Mouse (Mus musculus): ENCODE results near the gene Senp3. TPM values are rescaled to one million over a fixed set of nuclear protein-coding genes. Genes with fewer than 3 reads are reported as not detected.
"Not testable (repeated sequence)": the region's sequence is repeated elsewhere in the genome, so short reads cannot be mapped to it uniquely, and the experiment has no call there.

The Senp3 gene
- polyA plus RNA-seq, 1 experiment, result 154 TPM

DNA sequence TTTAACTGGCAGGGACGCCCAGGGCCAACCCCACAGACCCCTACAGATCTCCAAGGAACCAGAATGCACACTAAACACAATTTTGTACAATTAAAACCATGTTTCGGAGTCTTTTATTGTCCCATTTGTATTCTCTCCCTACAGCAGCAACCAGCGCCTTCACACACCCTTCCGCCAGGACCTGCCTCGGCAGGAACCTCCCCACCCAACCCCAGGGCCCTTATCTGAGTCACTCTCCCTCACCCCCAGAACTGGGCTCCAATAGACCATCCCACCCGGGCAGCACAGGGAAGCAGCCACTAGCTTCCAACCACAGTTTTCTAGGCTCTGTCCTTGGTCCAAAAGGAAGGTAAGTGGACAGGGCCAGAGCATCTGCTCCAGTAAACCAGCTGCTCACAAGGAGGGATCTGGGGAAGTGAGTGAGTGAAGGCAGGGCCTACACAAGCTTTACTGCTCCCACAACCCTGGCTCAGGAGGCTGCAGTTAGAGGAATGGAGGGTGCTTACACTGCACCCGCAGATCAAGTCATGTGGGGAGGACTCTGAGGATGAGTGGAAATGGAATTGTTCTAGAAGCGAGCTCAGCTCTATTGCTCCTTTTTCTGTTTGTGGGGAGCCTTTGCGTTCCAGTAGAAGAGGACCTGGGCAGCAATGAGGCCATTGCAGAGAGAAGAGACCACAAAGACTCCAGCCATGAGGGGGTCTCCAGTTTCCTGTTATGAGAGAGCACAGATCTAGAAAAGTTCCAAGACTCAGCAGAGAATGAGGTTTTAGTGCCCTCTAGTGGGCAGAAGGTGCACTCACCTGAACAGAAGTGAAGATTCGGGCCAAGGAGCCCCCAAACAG lies 25.0 kb downstream of the Senp3 start:
- DNase-seq (ENCODE audit: extremely low spot score in 1 of 2, low spot score in 1 of 2), result peak in 1 of 2 experiments; percentile 72

DNA sequence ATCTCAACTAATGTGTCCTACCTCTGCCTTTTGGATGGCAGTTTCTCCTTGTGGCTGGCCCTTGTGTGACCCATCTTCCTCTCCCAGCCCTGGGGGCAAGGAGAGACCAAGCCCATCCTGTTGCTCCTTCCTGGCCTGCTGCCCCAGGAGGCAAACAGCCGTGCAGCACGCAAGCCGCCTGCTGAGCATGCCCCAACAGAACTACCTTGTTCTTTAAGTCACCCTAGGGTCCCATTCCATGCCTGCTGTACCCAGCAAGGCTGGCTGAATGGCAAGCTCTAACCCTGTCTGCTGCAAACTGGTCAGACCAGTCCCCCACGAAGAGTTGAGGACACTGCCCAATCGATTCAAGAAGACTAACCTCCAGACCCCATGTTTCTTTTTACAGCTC lies 25.8 kb downstream of the Senp3 start:
- DNase-seq (ENCODE audit: extremely low spot score in 1 of 2, low spot score in 1 of 2), result no peak

DNA sequence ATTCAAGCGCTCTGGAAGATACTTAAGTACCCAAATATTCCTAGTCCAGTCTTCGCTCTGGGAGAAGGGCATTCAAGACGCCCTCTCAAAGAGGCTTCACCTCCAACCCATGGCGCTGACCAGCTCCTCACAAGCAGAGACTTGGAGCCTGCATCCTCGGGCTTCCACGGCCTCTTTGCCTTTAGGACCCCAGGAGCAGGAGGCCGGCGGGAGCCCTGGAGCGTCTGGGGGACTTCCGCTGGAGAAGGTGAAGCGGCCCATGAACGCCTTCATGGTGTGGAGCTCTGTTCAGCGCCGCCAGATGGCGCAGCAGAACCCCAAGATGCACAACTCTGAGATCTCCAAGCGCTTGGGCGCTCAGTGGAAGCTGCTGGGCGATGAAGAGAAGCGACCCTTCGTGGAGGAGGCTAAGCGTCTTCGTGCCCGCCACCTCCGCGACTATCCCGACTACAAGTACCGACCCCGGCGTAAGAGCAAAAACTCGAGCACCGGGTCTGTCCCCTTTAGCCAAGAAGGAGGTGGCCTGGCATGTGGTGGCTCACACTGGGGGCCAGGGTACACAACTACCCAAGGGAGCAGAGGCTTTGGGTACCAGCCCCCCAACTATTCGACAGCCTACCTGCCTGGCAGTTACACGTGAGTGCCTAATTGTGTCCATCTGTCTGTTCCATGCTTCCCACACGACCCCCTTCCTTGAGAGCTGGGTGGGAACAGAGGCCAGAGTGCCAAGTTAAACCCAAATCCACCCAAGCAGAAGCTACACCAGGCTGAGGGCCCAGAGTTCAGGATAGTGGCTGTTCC lies 26.4 kb downstream of the Senp3 start, which contains the start of gene Sox15:
Sox15 (plus strand) TSS at position 51 of the 801 bp plus-strand sequence.
- DNase-seq (ENCODE audit: extremely low spot score in 1 of 2, low spot score in 1 of 2), result peak in 1 of 2 experiments; percentile 80

DNA sequence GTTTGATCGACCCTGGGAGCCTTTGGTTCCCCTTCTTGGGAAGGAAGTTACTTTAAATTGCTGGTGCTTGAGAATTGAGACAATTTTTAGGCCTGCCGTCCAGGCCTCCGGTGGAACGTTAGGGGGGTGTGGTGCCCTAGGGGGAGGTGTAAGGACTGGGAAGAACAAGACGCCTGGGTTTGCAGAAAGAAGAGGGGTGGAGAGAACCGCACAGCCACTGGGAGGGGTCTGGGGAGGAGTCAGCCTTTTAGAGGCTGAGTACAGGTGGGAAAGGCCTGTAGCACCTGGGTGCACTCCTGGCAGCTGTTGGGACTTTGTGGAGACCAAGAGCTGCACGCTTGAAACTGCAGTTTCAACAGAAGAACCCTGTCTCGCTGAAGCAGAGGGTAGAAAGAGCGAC lies 27.1 kb downstream of the Senp3 start:
- DNase-seq (ENCODE audit: extremely low spot score in 1 of 2, low spot score in 1 of 2), result no peak

DNA sequence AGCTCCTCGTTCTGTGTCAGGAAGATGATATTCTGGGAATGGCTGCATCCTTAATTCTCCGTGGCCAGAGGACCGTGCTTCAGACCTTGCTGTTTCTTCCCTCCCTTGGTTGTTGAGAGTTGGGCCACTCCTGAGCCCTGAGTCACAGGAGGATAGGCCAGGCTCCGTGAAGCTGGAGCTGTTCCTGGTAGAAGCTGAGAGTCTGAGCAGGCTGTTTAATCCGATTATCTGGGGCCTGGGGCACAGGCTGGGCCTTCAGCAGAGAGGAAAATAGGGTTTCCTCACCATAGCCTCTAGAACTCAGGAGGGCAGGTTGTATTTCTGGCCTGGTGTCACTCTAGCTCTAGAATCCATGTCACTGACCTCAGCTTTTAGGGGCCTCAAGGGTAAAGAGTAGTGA lies 28.5 kb downstream of the Senp3 start:
- no peak for DNase-seq (ENCODE audit: extremely low spot score in 1 of 2, low spot score in 1 of 2)

DNA sequence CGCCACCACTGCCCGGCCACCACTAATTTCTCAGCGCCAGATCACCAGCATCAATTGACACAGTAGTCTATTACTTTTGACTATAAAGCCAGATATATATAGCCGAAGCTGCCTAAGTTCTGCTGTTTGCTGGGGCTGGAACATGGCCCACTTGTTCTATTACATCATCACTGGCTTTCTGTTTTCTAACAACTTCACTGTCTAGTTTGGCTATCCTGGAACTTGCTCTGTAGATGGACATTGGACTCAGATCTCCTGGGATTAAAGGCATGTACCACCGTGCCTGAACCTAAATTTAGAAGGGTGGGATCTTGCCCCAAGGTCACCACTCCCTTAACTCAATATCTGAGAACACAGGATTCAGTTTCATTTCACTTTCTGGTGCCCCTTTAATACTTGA lies 36.0 kb downstream of the Senp3 start:
- no peak for DNase-seq (ENCODE audit: extremely low spot score in 1 of 2, low spot score in 1 of 2)

DNA sequence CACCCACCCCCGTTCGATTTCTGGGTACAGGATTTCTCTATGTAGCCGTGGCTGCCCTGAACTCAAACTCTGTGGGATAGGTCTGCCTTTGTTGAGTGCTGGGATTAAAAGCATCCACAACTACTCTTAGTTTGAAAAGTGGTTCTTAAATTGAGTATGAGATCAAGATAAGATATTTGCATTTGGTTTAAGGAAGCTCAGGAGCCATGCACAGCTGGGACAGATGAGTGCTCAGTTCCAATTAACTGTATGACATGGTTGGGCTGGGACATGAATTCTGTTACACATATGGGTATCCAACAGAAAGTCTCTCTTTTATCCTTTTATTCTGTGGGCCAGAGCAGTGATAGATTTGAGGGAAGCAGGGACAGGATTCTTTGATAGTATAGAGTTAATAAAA lies 46.4 kb downstream of the Senp3 start:
- DNase-seq (ENCODE audit: extremely low spot score in 1 of 2, low spot score in 1 of 2), result no peak

DNA sequence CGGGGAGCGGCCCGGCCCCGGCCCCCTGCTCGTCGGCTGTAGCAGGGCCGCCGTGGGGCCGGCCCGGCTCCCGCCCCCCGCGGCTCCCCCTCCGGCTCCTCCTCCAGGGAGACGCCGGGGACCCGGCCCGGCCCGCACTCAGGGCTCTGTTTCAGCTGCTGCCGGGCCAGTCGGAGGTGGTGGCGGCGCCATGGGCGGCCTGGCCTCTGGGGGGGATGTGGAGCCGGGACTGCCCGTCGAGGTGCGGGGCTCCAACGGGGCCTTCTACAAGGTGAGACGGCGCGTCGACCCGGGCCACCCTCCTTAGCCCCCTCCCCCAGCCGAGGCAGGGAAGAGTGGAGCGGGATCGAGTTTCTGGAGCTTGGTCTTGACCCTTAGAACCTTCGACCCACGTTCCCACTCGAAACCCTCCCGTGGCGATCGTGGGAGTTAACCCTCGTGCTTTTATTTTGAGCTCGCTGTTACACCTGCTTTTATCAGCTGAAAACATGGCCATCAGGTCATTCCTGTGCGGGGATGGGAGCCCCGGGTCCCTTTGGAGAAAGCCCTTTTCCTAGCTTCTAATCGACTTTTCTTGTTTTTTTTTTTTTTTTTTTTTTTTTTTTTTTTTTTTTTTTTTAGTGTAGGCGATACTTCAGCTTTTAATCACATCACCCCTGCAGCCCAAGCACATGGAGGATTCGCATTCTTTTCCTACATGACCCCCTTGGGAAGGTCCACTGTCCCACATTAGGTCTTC lies 48.6 kb downstream of the Senp3 start:
- DNase-seq (ENCODE audit: extremely low spot score in 1 of 2, low spot score in 1 of 2), result no peak

DNA sequence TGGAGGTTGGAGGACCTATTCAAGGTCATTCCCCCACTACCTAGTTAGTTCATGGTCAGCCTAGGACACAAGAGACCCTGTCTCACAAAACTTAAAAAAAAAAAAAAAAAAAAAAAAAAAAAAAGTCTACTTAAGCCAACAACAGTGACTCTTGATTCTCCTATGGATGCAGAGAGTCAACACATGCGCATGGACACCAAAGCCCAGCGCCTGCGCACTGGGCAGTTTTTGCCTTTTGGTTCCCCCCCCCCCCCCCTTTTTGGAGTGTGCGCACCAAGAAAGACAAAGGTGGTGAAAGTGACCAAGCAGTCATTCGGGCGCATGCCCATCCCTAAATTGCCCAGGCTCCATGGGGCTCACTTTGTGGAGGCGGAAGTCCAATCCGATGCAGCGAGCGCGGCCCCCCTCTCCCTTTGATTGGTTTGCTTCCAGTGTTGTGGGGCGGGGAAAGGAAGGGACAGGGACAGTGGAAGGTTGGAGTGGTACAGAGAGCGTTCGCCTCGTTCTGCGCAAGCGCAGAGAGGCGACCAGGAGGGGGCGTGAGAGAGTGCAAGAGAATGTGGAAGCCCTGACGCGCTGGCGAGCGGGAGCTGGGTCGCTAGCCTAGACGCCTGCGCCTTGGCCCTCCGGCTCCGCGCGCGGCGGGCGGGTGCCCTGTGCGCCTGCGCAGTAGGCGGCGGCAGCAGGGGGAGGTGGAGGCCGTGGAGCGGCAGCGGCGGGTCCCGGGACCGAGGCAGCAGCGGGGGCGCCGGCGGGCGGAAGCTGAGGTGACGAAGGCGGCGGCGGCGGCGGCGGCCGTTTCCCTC lies 49.4 kb downstream of the Senp3 start, which contains the start of gene Fxr2:
Fxr2 (plus strand) TSS at position 707 of the 806 bp plus-strand sequence.
- peak; percentile 100 for DNase-seq (ENCODE audit: extremely low spot score in 1 of 2, low spot score in 1 of 2)

DNA sequence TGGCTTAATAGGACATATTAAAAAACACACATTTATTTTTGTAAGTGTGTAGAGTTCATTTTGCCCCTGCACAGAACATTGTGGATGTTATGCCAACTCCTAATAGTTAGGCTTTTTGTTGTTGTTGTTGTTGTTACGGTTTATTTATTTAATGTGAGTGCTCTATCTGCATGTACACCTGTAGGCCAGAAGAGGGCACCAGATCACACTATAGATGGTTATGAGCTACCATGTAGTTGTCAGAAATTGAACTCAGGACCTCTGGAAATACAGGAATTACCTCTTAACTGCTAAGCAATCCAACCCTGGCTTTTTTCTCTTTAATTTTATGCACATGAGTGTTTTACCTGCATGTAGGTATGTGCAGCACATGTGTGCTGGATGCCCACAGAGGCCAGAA lies 52.1 kb downstream of the Senp3 start:
- no peak for DNase-seq (ENCODE audit: extremely low spot score in 1 of 2, low spot score in 1 of 2)

DNA sequence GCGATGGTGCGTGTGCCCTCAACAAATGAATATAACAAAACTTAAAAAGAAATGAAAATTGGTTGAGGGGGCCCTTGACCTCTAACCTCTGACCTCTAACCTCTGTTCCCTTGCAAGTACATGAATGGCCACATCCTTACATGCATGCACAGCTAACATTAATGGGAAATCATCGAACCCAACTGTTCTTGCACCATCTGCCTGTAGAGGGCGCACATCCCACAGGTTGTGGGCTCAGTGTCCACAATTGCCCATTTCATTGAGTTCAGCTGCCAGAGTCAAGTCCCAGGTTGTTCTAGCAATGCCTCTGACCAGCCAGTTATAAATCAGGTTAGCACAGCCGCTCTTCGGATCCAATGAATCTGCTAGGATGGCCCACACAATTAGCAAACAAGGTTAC lies 53.6 kb downstream of the Senp3 start:
- peak in 1 of 2 experiments; percentile 84 for DNase-seq (ENCODE audit: extremely low spot score in 1 of 2, low spot score in 1 of 2)

DNA sequence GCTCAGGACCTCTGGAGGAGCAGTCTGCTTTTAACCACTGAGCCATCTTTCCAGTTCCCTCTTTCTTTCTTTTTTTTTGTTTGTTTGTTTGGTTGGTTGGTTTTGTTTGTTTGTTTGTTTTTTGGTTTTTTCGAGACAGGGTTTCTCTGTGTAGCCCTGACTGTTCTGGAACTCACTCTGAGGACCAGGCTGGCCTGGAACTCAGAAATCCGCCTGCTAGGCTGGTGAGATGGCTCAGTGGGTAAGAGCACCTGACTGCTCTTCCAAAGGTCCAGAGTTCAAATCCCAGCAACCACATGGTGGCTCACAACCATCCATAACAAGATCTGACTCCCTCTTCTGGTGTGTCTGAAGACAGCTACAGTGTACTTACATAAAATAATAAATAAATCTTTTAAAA lies 57.5 kb downstream of the Senp3 start:
- not testable (repeated sequence) for DNase-seq (ENCODE audit: extremely low spot score in 1 of 2, low spot score in 1 of 2)

Other genes with a start within 250 kb of the Senp3 start
- 2.7 and 4.6 TPM in 2 replicates for gene Dnah2, start 133.0 kb downstream of the Senp3 start, polyA plus RNA-seq (2012; rRNA removed)
- 78.4 and 80.4 TPM in 2 replicates for gene Efnb3, start 121.9 kb downstream of the Senp3 start, polyA plus RNA-seq (2012; rRNA removed)
- 12.2 and 12.9 TPM in 2 replicates for gene Wrap53, start 101.8 kb downstream of the Senp3 start, polyA plus RNA-seq (2012; rRNA removed)
- 36.7 and 38.4 TPM in 2 replicates for gene Trp53, start 101.7 kb downstream of the Senp3 start, polyA plus RNA-seq (2012; rRNA removed)
- 324 and 357 TPM in 2 replicates for gene Atp1b2, start 76.1 kb downstream of the Senp3 start, polyA plus RNA-seq (2012; rRNA removed)
- gene Shbg, start 64.2 kb downstream of the Senp3 start, polyA plus RNA-seq (2012; rRNA removed), result 0.11 and 0.16 TPM in 2 replicates
- 20.3 and 26.3 TPM in 2 replicates for gene Sat2, start 60.1 kb downstream of the Senp3 start, polyA plus RNA-seq (2012; rRNA removed)
- gene Fxr2, start 49.1 kb downstream of the Senp3 start, polyA plus RNA-seq (2012; rRNA removed), result 136 and 154 TPM in 2 replicates
- 0.34 TPM in 1 of 2 replicates, not detected in the other for gene Sox15, start 26.8 kb downstream of the Senp3 start, polyA plus RNA-seq (2012; rRNA removed)
- gene Mpdu1, start 19.4 kb downstream of the Senp3 start, polyA plus RNA-seq (2012; rRNA removed), result 104 and 113 TPM in 2 replicates
- gene Cd68, start 15.9 kb downstream of the Senp3 start, polyA plus RNA-seq (2012; rRNA removed), result 13.7 TPM in 2 replicates
- gene Eif4a1, start 9.7 kb downstream of the Senp3 start, polyA plus RNA-seq (2012; rRNA removed), result 365 and 370 TPM in 2 replicates
- gene Tnfsf13, start 3.7 kb upstream of the Senp3 start, polyA plus RNA-seq (2012; rRNA removed), result 5.3 and 5.4 TPM in 2 replicates
- gene Tnfsf12, start 13.8 kb upstream of the Senp3 start, polyA plus RNA-seq (2012; rRNA removed), result 17.1 and 20.6 TPM in 2 replicates
- gene Tnfsfm13, start 14.0 kb upstream of the Senp3 start, polyA plus RNA-seq (2012; rRNA removed), result 2.9 and 4.9 TPM in 2 replicates
- 30.9 and 32.6 TPM in 2 replicates for gene Polr2a, start 76.6 kb upstream of the Senp3 start, polyA plus RNA-seq (2012; rRNA removed)
- not detected in 2 replicates for gene Slc35g3, start 79.9 kb upstream of the Senp3 start, polyA plus RNA-seq (2012; rRNA removed)
- gene Zbtb4, start 83.8 kb upstream of the Senp3 start, polyA plus RNA-seq (2012; rRNA removed), result 45.7 and 51.4 TPM in 2 replicates
- 1.4 and 1.9 TPM in 2 replicates for gene Chrnb1, start 113.9 kb upstream of the Senp3 start, polyA plus RNA-seq (2012; rRNA removed)
- 18.4 and 22.0 TPM in 2 replicates for gene Fgf11, start 119.8 kb upstream of the Senp3 start, polyA plus RNA-seq (2012; rRNA removed)
- gene Tmem102, start 123.5 kb upstream of the Senp3 start, polyA plus RNA-seq (2012; rRNA removed), result 0.48 and 0.62 TPM in 2 replicates
- gene Gm39566, start 133.2 kb upstream of the Senp3 start, polyA plus RNA-seq (2012; rRNA removed), result not detected in 2 replicates
- not detected in 2 replicates for gene Spem2, start 136.4 kb upstream of the Senp3 start, polyA plus RNA-seq (2012; rRNA removed)
- 0.42 and 0.58 TPM in 2 replicates for gene Spem1, start 140.1 kb upstream of the Senp3 start, polyA plus RNA-seq (2012; rRNA removed)
- 116 and 125 TPM in 2 replicates for gene Nlgn2, start 155.7 kb upstream of the Senp3 start, polyA plus RNA-seq (2012; rRNA removed)
- gene Tmem256, start 156.4 kb upstream of the Senp3 start, polyA plus RNA-seq (2012; rRNA removed), result 183 and 212 TPM in 2 replicates
- gene Plscr3, start 164.3 kb upstream of the Senp3 start, polyA plus RNA-seq (2012; rRNA removed), result 33.6 and 37.6 TPM in 2 replicates
- 0.14 and 0.17 TPM in 2 replicates for gene Tnk1, start 176.6 kb upstream of the Senp3 start, polyA plus RNA-seq (2012; rRNA removed)
- not detected in 2 replicates for gene Tmem95, start 195.9 kb upstream of the Senp3 start, polyA plus RNA-seq (2012; rRNA removed)
- 1.6 and 1.8 TPM in 2 replicates for gene Kctd11, start 199.3 kb upstream of the Senp3 start, polyA plus RNA-seq (2012; rRNA removed)
- 0.24 and 0.27 TPM in 2 replicates for gene Acap1, start 213.5 kb upstream of the Senp3 start, polyA plus RNA-seq (2012; rRNA removed)
- gene 2810408A11Rik, start 218.9 kb upstream of the Senp3 start, polyA plus RNA-seq (2012; rRNA removed), result 0.67 and 1.00 TPM in 2 replicates
- gene Neurl4, start 219.0 kb upstream of the Senp3 start, polyA plus RNA-seq (2012; rRNA removed), result 98.0 and 101 TPM in 2 replicates
- 64.6 and 69.0 TPM in 2 replicates for gene Gps2, start 231.8 kb upstream of the Senp3 start, polyA plus RNA-seq (2012; rRNA removed)
- 630 and 714 TPM in 2 replicates for gene Eif5a, start 239.9 kb upstream of the Senp3 start, polyA plus RNA-seq (2012; rRNA removed)

Data from frontal cortex, adult 2 months (tissue).